Mouse (Mus musculus): ENCODE results near the gene Trpm2.

Gene Trpm2

DNA sequence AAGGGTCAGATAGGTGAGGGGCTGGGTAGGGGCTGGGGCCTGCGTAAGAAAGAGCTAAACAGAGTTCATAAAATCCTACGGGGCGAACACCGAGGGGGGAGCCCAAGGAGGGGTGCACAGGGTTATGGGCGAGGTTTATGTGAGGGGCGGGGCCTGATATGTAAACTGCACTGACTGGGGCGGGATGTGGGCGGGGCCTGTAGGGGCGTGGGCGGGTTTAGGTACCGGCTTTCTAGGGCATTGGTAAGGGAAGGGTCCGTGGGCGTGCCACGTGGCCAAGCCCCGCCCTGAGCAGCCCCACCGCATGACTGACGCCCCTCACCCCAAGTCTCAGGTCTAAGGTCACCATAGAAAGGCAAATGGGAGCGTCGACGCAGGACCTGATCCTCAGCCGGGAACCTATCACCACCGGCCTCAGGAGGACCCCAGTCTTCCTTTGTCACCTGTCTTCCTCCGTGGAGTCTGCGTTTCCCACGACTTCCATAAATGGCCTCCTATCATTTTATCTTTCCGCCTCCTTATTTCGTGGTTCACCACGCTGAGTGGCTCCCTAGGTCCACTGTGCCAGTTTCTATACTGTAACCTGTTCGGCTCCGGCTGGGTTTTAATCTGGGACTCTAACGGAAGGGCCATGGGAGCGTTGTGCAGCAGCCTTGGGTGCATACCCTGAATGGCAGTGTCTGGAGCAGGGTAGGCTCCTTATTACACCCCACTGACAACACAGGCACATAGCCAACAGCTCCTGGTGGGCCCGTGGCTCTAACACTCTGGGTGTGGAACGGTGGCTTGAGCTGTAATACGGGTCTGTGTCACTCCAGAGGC, 67.3 kb downstream of the Trpm2 start:
- DNase-seq (ENCODE audit: extremely low spot score, low read depth, low spot score), result no peak

DNA sequence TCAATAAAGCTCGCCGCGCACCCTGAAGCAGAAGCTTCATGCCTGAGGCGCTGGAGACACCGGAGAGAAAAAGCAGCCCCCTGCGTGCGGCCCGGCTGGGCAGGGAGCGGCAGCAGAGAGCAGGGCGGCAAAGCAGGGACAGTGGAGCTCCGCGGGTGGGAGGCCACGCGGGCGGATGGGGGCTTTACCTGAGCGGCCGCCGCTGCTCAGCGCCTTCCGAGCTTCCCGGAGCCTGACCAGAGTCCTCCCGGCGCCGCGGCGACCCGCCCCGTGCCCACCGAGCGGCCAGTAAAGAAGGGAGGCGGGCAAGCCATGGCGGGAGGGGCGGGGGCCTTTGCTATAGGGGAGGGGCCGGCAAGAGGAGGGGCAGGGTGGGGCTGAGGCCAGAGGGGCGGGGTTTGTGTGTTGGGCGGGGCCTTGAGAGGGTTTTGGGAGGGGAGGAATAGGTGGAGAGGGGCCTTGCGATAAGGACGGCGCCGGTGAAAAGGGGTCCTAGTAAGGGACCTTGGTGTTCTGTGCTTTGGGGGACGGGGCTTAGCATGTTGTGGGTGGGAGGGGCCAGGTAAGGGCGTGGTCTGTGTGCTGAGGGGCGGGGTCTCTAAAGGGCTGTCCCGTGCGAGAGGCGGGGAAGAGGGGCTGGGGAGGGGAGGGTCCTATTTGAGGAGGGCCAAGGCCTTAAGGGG, 68.0 kb downstream of the Trpm2 start, which contains the start of gene Lrrc3:
TSS of gene Lrrc3 (minus strand) at position 326 of the 683 bp plus-strand sequence.
- DNase-seq (ENCODE audit: extremely low spot score, low read depth, low spot score), result no peak

DNA sequence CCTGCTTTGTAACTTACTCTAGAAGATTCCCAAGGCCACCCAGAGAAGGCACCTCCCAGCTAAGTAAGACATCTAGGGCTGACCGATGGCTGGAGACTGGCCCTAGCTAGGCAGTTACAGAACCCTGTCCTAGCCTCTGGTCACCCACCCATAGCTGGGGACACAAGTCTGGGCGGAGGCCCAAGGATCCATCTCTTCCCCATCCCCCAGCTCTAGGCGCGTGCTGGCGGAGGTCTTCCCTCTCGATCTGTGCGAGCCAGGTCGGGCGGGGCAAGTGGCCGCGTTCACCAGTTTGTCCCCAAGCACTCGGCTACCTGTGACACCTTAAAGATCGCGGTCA, 68.5 kb downstream of the Trpm2 start:
- DNase-seq (ENCODE audit: extremely low spot score, low read depth, low spot score), result no peak

DNA sequence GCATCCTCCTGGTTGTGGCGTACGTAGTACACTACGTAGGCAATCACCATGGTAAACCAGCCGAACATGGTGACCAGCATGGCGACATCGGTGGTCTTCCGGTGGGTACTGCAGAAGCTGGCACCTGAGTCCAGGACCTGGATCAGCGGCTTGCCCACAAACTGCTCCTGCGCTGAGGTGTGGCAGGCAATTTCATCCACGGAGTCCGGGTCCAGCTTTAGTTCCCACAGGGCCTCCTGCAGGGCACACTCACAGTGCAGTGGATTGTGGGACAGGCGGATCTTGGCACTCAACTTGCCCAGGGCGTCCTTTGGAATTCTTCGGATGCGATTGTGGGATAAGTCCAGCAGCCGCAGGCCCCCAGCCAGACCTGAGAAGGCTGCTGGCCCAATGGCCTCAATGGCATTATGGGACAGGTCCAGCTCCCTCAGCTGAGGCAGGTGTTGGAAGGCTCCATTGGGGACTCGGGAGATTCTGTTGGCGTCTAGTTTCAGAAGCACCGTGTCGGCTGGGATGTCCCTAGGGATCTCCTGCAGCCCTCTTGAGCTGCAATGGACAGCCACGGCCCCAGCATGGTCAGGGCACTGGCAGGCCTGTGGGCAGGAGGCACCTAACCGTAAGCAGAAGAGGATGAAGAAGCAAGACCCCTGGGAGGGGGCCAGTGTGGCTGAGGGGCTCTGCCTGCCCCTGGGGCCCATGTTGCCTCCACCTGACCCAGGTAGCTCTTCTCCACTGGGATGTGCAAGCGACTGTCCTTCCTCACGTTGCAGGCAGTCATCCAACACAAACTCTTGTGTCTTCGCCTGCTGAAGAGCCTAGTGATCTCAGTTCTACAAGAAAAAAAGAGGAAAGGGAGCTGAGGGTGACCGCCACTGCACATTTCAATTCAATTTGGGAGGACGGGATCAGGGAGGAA, 69.2 kb downstream of the Trpm2 start:
- DNase-seq (ENCODE audit: extremely low spot score, low read depth, low spot score), result no peak

DNA sequence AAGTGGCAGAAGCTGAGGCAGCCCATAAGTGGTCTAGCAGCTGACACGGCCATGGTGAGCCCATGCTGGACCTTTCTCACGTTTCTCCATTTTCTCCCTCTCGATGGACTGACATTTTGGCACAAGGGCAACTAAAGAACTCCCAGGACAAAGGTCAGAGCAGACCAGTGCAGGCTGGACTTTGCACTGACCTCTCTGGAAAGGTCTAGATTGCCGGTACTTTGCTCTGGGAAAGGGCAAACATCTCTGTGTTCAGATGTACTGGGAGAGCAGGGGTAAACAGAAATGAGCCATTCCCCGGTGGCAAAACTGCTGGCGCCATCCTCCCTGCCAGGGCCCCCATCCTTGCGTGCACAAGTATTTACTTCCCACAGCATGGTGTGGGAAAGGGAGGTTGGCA, 70.2 kb downstream of the Trpm2 start:
- DNase-seq (ENCODE audit: extremely low spot score, low read depth, low spot score), result no peak

DNA sequence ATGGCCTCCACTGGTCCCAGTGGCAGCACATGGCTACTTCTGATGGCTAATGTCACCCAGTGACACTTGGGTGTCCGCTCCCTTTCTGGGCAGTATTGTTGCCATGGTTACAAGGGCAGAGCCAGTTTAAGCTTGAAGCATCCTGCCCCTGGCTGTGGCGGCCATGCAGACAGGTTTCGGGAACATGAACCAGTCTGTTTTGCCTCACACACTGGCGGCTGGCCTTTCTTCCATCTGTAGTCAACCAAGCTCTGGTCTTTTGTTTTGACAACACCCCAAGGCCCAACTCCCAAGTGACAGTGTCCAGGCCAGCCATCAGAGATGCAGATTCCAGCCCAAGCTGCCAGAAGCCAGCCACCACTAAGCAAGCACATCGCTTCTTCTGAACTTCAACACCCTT, 74.8 kb downstream of the Trpm2 start:
- no peak for DNase-seq (ENCODE audit: extremely low spot score, low read depth, low spot score)

DNA sequence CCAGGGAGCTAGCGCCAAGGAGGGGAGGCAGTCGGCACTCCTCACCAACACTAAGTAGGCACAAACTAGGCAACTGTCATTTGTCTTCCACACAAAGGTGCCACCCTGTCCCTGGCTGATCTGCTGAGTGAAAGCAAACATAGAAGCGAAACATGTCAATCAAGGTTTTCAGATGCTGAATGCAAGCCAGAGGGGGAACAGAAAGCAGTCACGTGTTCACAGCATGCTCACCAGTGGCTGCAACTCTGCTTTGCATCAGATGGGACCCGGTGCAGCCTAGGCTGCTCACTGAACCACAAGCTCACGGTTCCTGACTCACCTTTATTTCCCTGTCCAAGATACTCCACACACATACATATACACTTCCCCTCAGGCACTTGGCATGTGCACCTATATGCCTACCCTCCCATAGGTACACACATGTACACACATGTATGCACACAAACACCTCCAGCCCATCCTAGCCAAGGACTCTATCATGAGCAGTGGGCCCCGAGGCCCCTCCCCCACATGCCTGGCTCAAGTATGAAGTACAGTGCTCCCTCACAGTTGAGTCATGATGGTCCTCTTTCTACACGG, 79.3 kb downstream of the Trpm2 start:
- DNase-seq (ENCODE audit: extremely low spot score, low read depth, low spot score), result no peak

DNA sequence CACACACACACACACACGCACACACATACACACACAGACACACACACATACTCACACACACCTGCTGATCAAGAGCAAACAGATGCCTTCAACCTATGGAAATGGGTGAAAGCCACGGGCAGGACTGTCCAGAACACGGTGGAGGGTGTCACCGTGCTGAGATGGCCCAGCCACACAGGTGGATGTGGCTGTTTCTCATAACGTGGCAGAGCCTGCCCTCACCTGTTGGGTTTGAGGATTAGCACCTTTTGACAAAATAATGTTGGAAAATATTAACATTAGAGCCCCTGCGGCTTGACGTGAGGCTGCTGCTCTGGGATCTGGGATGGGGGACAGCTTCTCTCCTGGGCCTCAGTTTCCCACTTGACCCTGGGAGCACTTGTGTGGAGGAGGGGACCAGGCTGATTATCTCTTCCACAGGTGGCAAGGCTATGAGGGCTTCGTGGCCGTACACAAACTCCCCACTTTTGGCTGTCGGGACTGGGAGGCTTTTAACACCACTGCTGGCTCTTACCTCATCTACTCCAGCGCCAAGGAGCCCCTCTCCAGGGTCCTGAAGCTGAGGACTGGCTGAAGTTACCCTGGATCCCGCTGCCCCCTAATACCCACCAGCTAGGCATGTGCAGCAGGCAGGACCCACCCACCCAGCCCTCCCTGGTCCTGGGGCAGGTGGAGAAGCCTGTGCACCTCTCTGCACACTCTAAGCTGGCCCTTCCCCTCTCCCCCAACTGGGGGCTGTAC, 84.2 kb downstream of the Trpm2 start:
- no peak for DNase-seq (ENCODE audit: extremely low spot score, low read depth, low spot score)

DNA sequence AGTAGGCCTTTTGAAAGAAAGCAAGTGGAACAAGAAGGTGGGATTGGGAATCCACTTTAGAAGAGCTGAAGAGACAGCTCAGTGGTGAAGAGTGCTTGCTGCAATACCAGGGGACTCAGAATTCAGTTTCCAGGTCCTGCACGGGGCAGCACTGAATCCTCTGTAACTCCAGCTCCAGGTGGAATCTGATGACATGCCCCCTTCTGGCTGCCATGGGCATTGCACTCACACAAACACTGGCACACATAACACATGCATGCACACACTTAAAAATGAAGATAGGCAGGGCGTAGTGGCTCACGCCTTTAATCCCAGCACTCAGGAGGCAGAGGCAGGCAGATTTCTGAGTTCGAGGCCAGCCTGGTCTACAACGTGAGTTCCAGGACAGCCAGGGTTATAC, 87.8 kb downstream of the Trpm2 start:
- DNase-seq (ENCODE audit: extremely low spot score, low read depth, low spot score), result no peak

DNA sequence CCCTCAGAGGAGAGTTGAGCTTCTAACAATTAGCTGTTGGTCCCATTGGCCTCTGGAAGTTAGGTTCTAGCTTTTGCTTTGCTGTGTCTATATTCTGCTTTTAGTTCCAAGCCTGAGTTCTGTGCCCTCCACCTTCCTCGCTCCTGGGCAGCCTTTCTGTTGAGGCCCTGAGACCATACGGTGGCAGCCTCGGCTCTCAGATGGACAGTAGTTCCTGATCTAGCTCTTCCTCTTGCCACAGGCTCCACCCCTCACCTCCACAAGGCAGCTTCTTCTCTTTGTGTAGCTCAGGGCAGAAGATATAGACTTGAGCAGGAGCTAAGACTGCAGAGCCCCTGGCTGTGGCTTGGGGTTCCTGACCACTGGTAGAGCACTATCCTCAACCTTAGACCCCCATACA, 90.1 kb downstream of the Trpm2 start:
- no peak for DNase-seq (ENCODE audit: extremely low spot score, low read depth, low spot score)

DNA sequence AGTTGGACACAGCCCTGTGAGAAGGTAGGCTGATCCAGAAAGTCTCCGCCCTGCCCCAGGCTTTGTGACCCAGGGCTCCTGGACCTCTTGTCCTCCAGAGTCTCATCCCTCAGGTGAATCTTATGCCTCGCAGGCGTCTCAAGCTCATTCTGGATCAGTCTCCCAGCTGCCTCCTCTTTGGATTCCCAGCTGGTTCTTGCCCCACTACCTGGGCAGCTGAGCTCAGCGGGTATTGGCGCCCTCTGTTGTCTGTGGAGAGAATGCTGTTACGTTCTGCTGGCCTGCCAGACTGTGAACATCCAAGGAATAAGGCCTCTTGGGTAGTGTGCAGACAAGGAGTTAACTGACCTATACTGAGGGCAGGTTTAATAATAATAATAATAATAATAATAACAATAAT, 91.4 kb downstream of the Trpm2 start:
- DNase-seq (ENCODE audit: extremely low spot score, low read depth, low spot score), result no peak

DNA sequence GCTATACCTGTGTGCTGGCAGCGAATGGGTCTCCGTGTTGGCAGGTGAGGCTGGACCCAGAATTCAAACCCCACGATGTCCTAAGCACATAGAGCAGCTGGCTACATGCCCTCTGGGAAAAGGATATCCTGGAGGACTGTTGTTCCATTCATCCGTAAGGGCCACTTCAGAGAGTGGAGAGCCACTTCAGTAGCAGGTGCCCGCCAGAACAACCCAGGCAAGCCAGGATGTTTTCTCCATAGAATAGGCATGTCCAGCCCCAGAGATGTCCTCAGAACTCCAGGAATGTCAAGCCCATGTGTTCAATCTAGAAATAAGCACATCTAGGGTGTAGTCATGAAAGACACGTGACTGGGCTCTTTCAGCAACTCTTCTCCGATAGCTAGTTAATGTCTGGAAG, 100.7 kb downstream of the Trpm2 start:
- DNase-seq (ENCODE audit: extremely low spot score, low read depth, low spot score), result no peak

DNA sequence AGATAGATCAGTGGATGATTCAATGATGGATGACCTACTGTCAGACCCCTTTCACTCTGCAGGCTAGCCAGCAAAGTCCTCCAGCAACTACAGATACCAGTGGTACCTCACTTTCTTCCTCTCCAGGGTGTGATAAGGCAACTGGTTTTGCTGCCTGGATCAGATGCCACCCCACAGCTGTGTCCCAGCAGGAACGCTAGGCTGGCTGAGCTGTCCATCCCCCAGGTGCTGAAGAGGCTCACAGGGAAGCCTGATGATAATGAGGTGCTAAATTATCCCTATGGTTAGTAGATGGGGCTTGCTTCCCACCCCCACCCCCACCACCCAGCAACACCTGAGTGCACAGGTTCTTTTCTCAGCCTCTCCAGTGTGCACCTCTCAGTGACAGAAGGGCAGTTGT, 102.8 kb downstream of the Trpm2 start:
- DNase-seq (ENCODE audit: extremely low spot score, low read depth, low spot score), result no peak

DNA sequence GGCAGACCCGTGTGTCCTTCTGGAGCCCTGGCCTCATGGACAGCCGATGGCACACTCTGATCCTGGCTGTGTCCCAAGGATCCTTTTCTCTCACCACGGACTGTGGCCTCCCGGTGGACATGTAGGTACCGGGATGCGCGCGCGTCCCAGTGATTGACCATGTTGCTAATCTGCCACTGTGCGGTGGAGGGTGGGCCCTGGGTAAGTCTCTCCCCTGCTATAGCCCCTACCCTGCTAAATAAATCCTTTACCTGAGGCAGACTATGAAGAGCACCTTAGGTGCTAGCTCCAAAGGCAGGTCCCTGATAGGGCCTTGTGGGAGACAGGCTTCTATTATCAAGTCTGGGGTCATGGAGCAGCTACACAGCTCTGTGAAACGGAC, 105.6 kb downstream of the Trpm2 start:
- no peak for DNase-seq (ENCODE audit: extremely low spot score, low read depth, low spot score)

DNA sequence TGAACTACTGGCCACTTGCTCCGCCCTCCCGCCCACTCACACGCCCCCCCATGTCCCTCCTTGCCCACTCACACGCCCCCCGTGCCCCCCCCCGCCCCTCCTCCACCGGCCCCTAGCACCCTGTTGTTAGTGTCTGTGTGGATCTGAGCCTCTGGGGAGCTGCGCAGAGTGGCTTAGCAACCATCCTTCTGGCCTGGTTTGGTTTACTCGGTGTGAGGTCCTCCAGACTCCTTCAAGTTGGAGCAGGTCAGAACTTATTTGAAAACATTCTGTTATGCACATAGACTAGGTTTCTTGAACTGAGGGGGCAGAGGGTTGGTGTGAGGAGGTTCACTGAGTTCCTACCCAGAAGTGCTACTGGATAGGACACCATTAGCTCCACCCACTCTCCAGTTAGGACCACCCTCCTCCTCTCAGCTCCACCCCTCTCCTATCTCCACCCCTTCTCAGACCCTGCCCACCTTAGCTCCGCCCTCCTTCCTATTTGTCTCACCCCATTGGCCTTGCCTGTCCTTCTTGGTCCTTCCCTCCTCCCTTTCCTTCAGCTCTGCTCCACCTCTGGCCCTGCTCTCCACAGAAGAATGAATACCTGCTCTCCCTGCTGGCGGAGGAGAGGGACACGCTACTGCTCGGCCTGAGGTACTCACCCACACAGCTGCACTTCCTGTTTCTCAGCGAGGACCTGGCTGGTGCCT, 106.1 kb downstream of the Trpm2 start:
- DNase-seq (ENCODE audit: extremely low spot score, low read depth, low spot score), result peak; percentile 18

DNA sequence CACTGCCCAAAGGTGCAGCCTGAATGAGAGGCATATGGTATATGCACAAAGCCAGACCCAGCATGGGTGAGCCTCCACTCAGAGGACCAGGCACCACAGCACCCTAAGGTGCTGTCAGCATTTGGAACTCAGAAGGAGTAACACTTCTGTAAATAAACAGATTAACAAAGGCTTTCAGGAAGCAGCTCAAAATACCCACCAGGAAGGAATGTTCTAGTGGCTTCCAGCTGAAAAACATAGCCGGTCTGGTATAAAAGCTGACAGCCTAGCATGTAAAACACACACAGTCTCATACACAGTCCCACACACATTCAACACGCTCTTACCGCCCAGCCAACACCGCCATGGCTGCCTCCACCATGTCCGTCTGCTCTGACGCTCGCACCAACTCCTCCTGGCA, 108.7 kb downstream of the Trpm2 start, which contains the start of gene Gm3285:
TSS of gene Gm3285 (plus strand) at position 301 of the 400 bp plus-strand sequence.
- no peak for DNase-seq (ENCODE audit: extremely low spot score, low read depth, low spot score)

Measured in hindlimb bud, embryonic 11.5 days (tissue).